Mouse (Mus musculus) forebrain, postnatal 0 days (tissue): ENCODE data around the gene Spib. TPM values are rescaled to one million over a fixed set of nuclear protein-coding genes. Genes with fewer than 3 reads are reported as not detected.

ENCODE experiments used
- ATAC-seq: fragments of 200-750 bp; cut with Nextera tagmentation; 2 replicates; pipeline ENCODE4 v1.8.0; 2017; ENCODE audit warnings: mild to moderate bottlenecking, moderate library complexity
- DNase-seq: peaks from one replicate; pipeline ENCODE4 v3.0.0-alpha.2; 2015
- H3K27ac ChIP-seq: fragments of 300-500 bp; sonication (generic); 2 replicates; pipeline ENCODE4 v1.5.1; 2014; ENCODE audit warnings: low read depth, mild to moderate bottlenecking, antibody characterized with exemption, low read length, moderate library complexity, mixed read lengths
- H3K27me3 ChIP-seq: fragments of 300-500 bp; sonication (generic); 2 replicates; pipeline ENCODE4 v1.6.1; 2014; ENCODE audit warnings: mild to moderate bottlenecking, low read length, mixed read lengths; ENCODE audit not compliant: insufficient read depth
- H3K36me3 ChIP-seq: fragments of 300-500 bp; sonication (generic); 2 replicates; pipeline ENCODE4 v1.6.1; 2014; ENCODE audit warnings: mild to moderate bottlenecking, moderate library complexity; ENCODE audit not compliant: insufficient read depth
- H3K4me1 ChIP-seq: fragments of 300-500 bp; sonication (generic); 2 replicates; pipeline ENCODE4 v1.6.1; 2014; ENCODE audit warnings: antibody characterized with exemption; ENCODE audit not compliant: insufficient read depth
- H3K4me2 ChIP-seq: fragments of 300-500 bp; sonication (generic); 2 replicates; pipeline ENCODE4 v1.6.1; 2014; ENCODE audit warnings: low read depth, mild to moderate bottlenecking, moderate library complexity
- H3K4me3 ChIP-seq: fragments of 300-500 bp; sonication (generic); 2 replicates; pipeline ENCODE4 v1.5.1; 2014; ENCODE audit warnings: low read depth, low read length, mixed read lengths
- H3K9ac ChIP-seq: fragments of 300-500 bp; sonication (generic); 2 replicates; pipeline ENCODE4 v1.6.1; 2014; ENCODE audit warnings: mild to moderate bottlenecking
- H3K9me3 ChIP-seq: fragments of 300-500 bp; sonication (generic); 2 replicates; pipeline ENCODE4 v1.6.1; 2016; ENCODE audit warnings: low read length
- CTCF ChIP-seq: sonication (generic); IDR thresholded peaks from 2 replicates; pipeline ENCODE4 v1.5.1; 2016; ENCODE audit warnings: antibody characterized with exemption, control low read depth, low read depth
- whole genome bisulfite sequencing: fragments of 180-500 bp; shearing (Covaris S2); extraction: QIAGEN DNeasy Blood & Tissue Kit; methylation state at CpG from one replicate; pipeline ENCODE4 v1.1.7; 2014; 5-methylcytosine and 5-hydroxymethylcytosine counted together
- microRNA-seq, 2 experiments: library from miRNA; unstranded; fragments of <30 nt; microRNA quantifications; one replicate each; pipeline ENCODE4; 2016
- polyA plus RNA-seq: library from polyadenylated mRNA; unstranded; fragments of >200 nt; fragmentation: Nextera tagmentation; extraction: Ambion mirVana; gene quantifications from 2 replicates; pipeline ENCODE4 v1.2.1, GENCODE M21; 2015
- total RNA-seq: library from RNA; depleted of rRNA; stranded (reverse); fragments of >200 nt; gene quantifications from 2 replicates; pipeline ENCODE4 v1.2.3, GENCODE M21; 2014; rRNA removed

Gene Spib
- total and polyA plus RNA-seq, 2 experiments from 2014 or later = 0.05 TPM; not detected in 1

- 73% methylated on average over 7 of the region's 7 CpGs for WGBS
- ATAC-seq = no peak
- Histone ChIP-seq H3K36me3 (peaks cover 18% of the 10 kb centered on the region), H3K4me3 (no peak overlapping the region), H3K4me1 (no peaks in the 10 kb centered on the region), H3K4me2 (no peak overlapping the region), H3K9ac (no peak overlapping the region), H3K9me3 (no peaks in the 10 kb centered on the region), H3K27ac (no peak overlapping the region), H3K27me3 (peaks cover 3% of the 10 kb centered on the region; the same call in 1 of the 2 replicates)
- no peak for DNase-seq
- TF ChIP-seq CTCF = no peak
These were observed 46.2 kb downstream of the Spib start for GRCm38 (mm10) chr7:44485572-44486195.

- no peak overlapping the region for H3K9ac ChIP-seq
- WGBS = 39% methylated on average over 5 of the region's 5 CpGs
- H3K27ac ChIP-seq = no peak overlapping the region
These were observed 46.9 kb downstream of the Spib start for GRCm38 (mm10) chr7:44484841-44485571.

GRCm38 (mm10) chr7:44484109-44484508 is 47.8 kb downstream of the Spib start:
- H3K4me1 ChIP-seq = no peaks in the 10 kb centered on the region
- no peak overlapping the region for H3K4me3 ChIP-seq
- H3K9me3 ChIP-seq = no peaks in the 10 kb centered on the region
- H3K36me3 ChIP-seq = peaks cover 6% of the 10 kb centered on the region
- DNase-seq (no peak), ATAC-seq (no peak)
- no peak overlapping the region for H3K9ac ChIP-seq
- H3K27ac ChIP-seq = no peak overlapping the region
- WGBS = 100% methylated on average over 1 of the region's 1 CpGs
- peaks cover 7% of the 10 kb centered on the region; the same call in 1 of the 2 replicates for H3K27me3 ChIP-seq
- no peak overlapping the region for H3K4me2 ChIP-seq
- TF ChIP-seq CTCF = no peak; the same call in 1 of the 2 replicates

More at GRCm38 (mm10) chr7:44484841-44485571, 46.9 kb downstream of the Spib start:
- Histone ChIP-seq H3K4me3 (no peak overlapping the region), H3K36me3 (peaks cover 12% of the 10 kb centered on the region), H3K27me3 (peaks cover 7% of the 10 kb centered on the region; the same call in 1 of the 2 replicates), H3K4me1 (no peaks in the 10 kb centered on the region), H3K4me2 (no peak overlapping the region), H3K9me3 (no peaks in the 10 kb centered on the region)
- TF ChIP-seq CTCF = peak; percentile 100
- DNase-seq = peak; percentile 92
- ATAC-seq = peak; percentile 84

GRCm38 (mm10) chr7:44482836-44483435 is 48.9 kb downstream of the Spib start:
- Histone ChIP-seq H3K27ac (no peak overlapping the region), H3K27me3 (peaks cover 7% of the 10 kb centered on the region; the same call in 1 of the 2 replicates), H3K4me2 (no peak overlapping the region), H3K36me3 (no peaks in the 10 kb centered on the region; the same call in none of the 2 replicates), H3K9me3 (no peaks in the 10 kb centered on the region), H3K9ac (no peak overlapping the region), H3K4me3 (no peak overlapping the region), H3K4me1 (no peaks in the 10 kb centered on the region)
- DNase-seq (no peak), ATAC-seq (no peak)
- no peak for TF ChIP-seq CTCF
- 81% methylated on average over 3 of the region's 3 CpGs for WGBS

Small RNA genes lying within 50 kb of the gene (microRNA-seq; reads per million reads assigned to microRNA genes)
- 0 to 0.12 reads per million in 2 experiments for gene Mir7053

Other genes with a start within 250 kb of the Spib start
- gene Clec11a, start 225.2 kb downstream of the Spib start, total RNA-seq = 3.8 and 4.7 TPM in 2 replicates
- 3.7 and 4.3 TPM in 2 replicates for gene Clec11a, start 225.2 kb downstream of the Spib start, polyA plus RNA-seq
- 31.1 and 34.2 TPM in 2 replicates for gene Shank1, start 221.8 kb downstream of the Spib start, total RNA-seq
- gene Shank1, start 221.8 kb downstream of the Spib start, polyA plus RNA-seq = 15.4 and 29.7 TPM in 2 replicates
- 48.2 and 77.2 TPM in 2 replicates for gene Syt3, start 148.0 kb downstream of the Spib start, total RNA-seq
- gene Syt3, start 148.0 kb downstream of the Spib start, polyA plus RNA-seq = 43.9 and 55.0 TPM in 2 replicates
- gene 1700008O03Rik, start 146.3 kb downstream of the Spib start, total RNA-seq = 1.3 and 7.3 TPM in 2 replicates
- gene 1700008O03Rik, start 146.3 kb downstream of the Spib start, polyA plus RNA-seq = 2.7 and 3.5 TPM in 2 replicates
- 347 and 391 TPM in 2 replicates for gene Lrrc4b, start 103.1 kb downstream of the Spib start, total RNA-seq
- 19.5 and 22.2 TPM in 2 replicates for gene Lrrc4b, start 103.1 kb downstream of the Spib start, polyA plus RNA-seq
- gene Aspdh, start 66.7 kb downstream of the Spib start, total RNA-seq = 4.4 and 20.3 TPM in 2 replicates
- 1.6 and 2.2 TPM in 2 replicates for gene Aspdh, start 66.7 kb downstream of the Spib start, polyA plus RNA-seq
- 27.6 and 39.3 TPM in 2 replicates for gene Josd2, start 64.1 kb downstream of the Spib start, total RNA-seq
- gene Josd2, start 64.1 kb downstream of the Spib start, polyA plus RNA-seq = 28.6 and 31.7 TPM in 2 replicates
- gene Emc10, start 35.5 kb downstream of the Spib start, total RNA-seq = 212 and 238 TPM in 2 replicates
- 168 and 171 TPM in 2 replicates for gene Emc10, start 35.5 kb downstream of the Spib start, polyA plus RNA-seq
- 21.1 and 22.0 TPM in 2 replicates for gene Fam71e1, start 35.5 kb downstream of the Spib start, total RNA-seq
- gene Fam71e1, start 35.5 kb downstream of the Spib start, polyA plus RNA-seq = 23.1 and 27.2 TPM in 2 replicates
- 0.15 and 0.33 TPM in 2 replicates for gene Mybpc2, start 7.4 kb downstream of the Spib start, total RNA-seq
- 0.15 and 0.29 TPM in 2 replicates for gene Mybpc2, start 7.4 kb downstream of the Spib start, polyA plus RNA-seq
- 14.1 and 16.2 TPM in 2 replicates for gene Pold1, start 16.8 kb upstream of the Spib start, total RNA-seq
- 14.2 and 14.3 TPM in 2 replicates for gene Pold1, start 16.8 kb upstream of the Spib start, polyA plus RNA-seq
- 44.1 and 45.9 TPM in 2 replicates for gene Nr1h2, start 21.9 kb upstream of the Spib start, total RNA-seq
- gene Nr1h2, start 21.9 kb upstream of the Spib start, polyA plus RNA-seq = 49.9 and 51.1 TPM in 2 replicates
- 0.08 and 0.24 TPM in 2 replicates for gene Napsa, start 40.3 kb upstream of the Spib start, total RNA-seq
- 0.35 and 0.71 TPM in 2 replicates for gene Napsa, start 40.3 kb upstream of the Spib start, polyA plus RNA-seq
- gene Kcnc3, start 58.6 kb upstream of the Spib start, total RNA-seq = 6.0 and 8.6 TPM in 2 replicates
- gene Kcnc3, start 58.6 kb upstream of the Spib start, polyA plus RNA-seq = 4.2 and 5.2 TPM in 2 replicates
- 4.5 and 11.9 TPM in 2 replicates for gene Myh14, start 138.8 kb upstream of the Spib start, total RNA-seq
- gene Myh14, start 138.8 kb upstream of the Spib start, polyA plus RNA-seq = 2.9 and 4.2 TPM in 2 replicates
- gene Izumo2, start 176.7 kb upstream of the Spib start, total RNA-seq = not detected in 2 replicates
- gene Izumo2, start 176.7 kb upstream of the Spib start, polyA plus RNA-seq = not detected in 2 replicates
- gene Vrk3, start 216.3 kb upstream of the Spib start, total RNA-seq = 18.7 and 19.6 TPM in 2 replicates
- 27.1 and 31.1 TPM in 2 replicates for gene Vrk3, start 216.3 kb upstream of the Spib start, polyA plus RNA-seq
- 0.85 and 2.0 TPM in 2 replicates for gene Zfp473, start 219.0 kb upstream of the Spib start, total RNA-seq
- gene Zfp473, start 219.0 kb upstream of the Spib start, polyA plus RNA-seq = 0.41 and 0.74 TPM in 2 replicates